Mouse (Mus musculus) urinary bladder, postnatal 14 days (tissue): ENCODE results near the gene Chst13.

ENCODE experiments used
- DNase-seq: peaks from one replicate; pipeline ENCODE4 v3.0.0; 2021; ENCODE audit warnings: low spot score

Gene Chst13

DNA sequence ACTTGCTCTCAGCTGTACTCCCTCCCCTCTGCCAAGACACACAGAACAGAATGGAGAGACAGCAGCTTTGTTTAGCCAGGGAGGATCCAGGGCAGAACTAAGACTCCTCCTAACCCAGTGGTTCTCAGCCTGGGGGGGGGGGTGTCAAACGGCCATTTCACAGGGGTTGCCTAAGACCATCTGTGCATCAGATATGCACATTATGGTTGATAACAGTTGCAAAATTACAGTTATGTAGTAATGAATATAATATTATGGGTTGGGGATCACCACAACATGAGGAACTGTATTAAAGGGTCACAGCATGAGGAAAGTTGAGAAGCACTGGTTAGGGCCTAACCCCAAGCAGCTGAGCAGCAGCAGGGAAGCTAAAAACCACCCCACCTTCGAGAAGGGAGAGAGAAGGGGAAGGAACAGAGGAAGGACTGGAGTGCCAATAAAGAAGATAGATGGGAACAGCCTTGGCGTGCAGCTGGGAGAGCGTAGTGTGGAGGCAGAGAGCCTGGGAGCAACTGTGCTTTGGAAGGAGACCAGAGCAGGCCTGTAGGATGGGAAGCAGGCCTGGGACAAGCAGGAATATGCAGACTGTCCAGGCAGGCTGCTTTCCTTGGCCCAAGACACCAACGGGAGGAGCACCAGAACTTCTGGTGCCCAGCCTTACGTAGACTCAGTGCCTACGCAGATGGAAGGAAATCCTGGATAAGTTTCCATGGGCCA, 5.4 kb downstream of the Chst13 start:
- peak; percentile 16 for DNase-seq

DNA sequence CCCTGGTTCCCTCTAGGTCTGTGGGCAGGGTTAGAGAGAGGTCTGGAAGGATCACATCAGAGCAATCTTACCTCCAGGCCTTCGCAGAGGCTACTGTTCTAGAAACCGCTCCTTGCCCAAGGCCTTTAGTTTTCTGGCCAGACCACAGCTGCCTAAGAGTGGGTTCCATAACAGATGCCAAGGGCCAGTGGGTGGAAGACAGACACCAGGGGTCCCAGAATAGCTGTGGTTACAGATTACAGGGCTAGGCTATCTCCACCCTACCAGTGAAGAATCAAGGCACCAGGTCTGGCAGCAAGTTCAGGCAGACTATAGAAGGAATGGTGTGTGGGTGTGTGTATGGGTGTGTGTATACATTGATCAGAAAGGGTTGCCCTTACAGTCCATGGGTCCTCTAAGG, 6.0 kb downstream of the Chst13 start:
- DNase-seq, result no peak

DNA sequence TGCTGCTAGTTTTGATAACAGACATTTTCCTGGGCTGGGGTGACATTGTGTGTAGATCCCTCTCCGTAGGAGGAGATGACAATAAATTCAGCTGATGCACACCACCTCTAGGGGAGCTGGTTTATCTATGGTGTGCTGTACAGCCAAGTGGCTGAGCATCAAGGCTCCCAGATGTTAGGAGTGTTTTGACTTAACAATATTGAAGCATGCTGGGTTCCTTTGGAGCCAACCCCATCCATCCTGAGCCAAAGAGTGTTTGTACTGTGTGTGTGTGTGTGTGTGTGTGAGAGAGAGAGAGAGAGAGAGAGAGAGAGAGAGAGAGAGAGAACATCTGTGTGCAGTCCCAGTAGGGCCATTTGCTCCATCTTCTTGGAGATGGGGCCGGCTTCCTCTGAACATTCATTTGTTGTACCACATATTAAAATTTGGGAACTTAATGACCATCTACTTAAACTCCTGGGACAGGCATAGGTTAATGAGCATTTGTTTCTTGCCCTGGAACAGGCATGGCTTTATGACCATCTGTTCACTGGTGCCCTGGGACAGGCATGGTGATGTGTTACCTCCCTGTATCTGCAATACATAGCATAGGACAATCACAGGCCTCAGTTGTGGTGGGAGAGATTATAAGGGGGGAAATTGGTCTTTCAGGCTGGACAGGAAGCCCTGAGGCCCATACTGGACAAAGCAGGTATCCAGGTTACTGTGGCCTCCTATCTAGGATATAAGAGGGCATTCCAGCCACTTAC, 7.3 kb downstream of the Chst13 start:
- no peak for DNase-seq

DNA sequence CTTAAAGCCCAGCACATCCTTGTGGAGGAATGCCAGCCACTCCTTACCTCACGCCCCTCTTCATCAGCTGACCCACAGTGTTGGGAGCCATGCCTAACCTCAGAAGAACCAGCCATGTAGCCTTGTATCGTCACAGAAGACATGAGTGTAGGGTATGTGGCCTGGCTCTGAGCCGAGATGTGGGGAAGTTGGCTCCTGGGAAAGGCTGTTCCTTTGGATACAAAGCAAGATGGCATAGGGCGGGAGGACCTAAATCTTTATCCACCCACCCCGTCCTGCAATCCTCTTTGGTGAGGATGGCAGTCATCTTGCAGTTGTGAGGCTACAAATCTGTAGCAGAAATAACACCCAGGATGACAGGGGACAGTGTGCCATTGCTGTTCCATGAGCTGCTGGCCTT, 9.0 kb downstream of the Chst13 start:
- no peak for DNase-seq

DNA sequence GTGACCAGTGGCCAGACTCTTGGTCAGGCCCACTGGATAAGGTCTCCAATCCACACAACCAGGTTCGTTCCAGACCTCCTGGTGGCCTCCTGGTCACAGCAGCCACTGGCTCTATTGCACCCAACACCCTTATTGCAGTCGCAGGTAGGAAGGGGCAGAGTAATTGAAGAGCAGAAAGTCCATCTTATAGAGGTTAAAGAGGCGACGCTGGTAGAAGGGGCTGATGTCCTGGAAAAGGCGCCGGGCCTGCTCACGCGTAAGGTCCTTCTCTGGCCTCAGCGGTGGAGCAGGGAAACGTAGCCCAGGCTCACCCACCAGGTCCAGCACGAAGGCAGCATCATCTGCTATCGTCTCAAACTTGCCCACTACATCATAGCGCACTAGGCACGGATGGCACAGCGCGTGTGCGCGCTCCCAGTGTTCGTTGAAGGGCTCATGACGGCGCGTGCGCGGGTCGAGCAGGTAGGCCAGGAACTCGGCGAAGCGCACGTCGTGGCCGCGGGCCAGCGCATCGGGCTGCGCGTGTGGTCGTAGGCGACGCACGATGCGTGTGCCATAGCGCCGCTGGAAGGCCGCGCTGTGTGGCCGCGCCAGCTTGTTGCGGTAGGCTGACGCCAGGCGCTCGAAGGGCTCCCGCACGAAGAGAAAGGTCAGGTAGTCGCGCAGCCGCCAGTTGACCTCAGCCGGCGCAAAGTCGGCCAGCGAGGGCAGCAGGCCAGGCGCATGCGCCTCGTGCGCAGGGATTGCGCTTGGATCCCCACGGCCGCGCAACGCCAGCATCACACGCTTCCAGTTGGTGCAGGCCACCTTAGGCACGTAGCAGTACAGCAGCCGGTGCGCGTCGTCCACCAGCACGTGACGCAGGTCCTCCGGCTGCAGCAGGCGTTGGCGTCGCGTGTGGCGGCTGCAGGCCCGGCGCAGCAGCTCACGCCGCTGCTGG, 15.9 kb downstream of the Chst13 start:
- no peak for DNase-seq

DNA sequence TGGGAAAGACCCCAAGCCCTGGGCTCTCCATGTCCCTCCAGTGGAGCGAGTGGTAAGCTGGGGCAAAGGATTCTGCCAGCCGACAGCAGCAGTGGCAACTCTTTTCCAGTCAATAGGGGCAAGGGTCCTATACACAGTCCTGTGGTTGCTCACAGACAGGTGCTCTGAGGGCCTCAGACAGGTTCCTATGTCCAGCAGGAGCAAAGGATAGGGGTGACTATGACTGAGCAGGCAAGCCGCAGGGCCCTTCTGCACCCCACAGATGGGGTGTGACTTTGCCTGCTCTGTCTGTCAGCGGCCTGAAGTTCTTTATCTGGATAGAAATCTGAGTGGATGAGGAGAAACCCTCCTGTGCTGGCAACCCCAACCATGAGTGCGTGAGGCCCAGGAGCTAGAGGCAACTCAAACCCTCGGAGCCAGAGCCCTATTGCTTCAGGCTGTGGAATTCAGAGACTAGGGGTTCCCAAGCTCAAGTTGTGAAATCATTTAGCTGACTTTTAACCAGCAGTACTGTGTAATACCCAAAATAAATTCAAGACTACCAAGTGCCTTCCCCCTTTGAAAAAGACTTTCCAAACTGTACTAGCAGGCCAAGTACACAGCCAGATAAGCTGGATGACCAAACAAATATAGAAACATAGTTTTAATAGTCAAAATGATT, 18.5 kb downstream of the Chst13 start:
- DNase-seq, result no peak

DNA sequence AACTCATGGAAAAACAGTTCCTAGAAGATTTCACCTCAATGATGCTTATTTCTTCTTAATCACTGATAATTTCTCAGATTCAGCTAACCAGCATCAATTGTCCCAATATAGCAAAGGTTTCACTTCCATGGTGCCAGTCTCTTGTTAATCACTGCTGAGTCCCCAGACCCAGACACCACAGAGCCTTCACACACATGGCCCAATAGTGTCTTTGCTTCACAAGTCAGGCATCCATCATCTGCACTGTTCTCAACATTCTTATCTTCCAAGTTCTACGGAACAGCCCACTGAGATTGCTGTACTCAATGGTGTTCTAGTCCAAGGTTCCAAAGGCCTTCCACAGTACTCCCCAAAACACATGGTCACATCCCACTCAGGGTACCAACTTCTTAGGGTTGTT, 24.1 kb downstream of the Chst13 start, which contains the start of gene BC048671:
TSS of gene BC048671 (plus strand) at position 301 of the 400 bp plus-strand sequence.
- no peak for DNase-seq

DNA sequence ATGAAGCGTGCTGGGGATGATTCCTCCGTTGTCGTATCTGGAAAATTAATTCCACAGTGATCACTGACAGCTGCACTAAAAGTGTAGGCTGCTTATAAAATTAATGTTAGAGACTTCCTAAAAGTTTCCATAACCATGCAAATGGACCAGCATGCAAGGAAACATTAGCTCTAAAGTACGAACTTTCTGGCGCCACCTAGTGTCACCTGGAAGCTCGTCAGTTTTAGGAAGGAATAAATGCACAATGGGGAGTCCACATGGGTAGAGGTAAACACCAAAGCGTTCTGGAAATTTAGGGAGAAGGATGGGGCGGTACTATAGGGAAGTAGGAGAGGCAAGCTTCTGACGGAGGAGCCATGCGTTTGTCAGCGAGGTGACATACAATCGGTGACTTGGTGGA, 36.7 kb downstream of the Chst13 start:
- no peak for DNase-seq
